Mouse (Mus musculus): ENCODE results near the gene Lrp10.
A peak's percentile ranks its signal among the peaks of the same experiment; 100 is the strongest.

Gene Lrp10

DNA sequence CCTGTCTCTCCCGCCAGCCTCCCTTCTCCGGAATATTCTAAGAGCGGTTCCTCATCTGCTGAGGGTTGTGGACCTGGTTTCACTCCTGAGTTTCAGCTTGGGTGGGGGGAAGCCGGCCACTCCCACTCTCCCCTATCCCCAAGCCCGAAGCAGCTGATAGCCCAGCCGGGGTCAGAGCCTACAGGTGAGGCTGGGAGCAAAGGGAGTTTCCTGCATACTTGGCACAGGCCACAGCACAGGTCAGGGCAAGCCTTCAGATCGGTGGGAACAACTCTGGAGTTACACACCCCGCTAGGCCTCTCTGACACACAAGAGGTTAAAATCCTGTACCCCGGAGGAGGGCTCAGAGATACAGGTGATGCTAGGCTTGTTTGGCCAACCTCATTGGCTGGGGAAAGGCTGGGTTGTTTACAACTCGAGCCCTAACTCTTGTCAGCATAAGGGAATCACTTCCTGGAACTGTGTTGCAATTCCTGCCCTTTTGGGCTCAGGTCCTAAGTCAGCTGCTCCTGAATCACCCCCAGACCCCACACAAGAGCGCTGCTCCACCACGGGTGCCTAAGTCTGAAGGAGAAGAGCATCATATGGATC lies 29.9 kb upstream of the Lrp10 start:
- no peak for DNase-seq

DNA sequence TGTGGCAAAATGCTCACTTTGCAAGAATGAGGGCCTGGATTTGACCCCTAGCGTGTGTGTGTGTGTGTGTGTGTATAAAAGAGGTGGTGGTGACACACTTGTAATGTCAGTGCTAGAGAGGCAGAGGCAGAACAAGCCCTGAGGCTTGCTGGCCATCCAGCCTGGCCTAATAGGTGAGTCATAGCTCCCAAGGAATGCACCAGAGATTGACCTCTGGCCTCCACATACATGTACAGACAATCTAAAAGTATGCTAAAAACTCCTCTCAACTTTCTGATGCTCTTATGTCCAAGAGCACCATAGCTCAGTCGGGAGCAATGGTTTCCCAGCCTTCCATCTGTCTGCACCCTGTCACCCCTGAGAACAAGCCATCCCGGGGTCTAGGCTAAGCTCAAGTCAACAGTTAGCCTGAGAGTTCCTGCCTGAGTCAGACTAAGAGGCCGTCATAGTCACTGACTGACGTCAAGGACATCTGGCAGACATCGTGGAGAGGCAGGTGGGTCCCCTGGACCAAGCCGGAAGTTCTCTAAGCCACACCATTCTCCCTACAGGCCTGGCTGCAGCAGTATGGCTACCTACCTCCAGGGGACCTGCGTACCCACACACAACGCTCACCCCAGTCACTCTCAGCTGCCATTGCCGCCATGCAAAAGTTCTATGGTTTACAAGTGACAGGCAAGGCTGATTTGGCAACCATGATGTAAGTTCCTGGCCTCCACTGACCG lies 28.6 kb upstream of the Lrp10 start:
- no peak for DNase-seq

DNA sequence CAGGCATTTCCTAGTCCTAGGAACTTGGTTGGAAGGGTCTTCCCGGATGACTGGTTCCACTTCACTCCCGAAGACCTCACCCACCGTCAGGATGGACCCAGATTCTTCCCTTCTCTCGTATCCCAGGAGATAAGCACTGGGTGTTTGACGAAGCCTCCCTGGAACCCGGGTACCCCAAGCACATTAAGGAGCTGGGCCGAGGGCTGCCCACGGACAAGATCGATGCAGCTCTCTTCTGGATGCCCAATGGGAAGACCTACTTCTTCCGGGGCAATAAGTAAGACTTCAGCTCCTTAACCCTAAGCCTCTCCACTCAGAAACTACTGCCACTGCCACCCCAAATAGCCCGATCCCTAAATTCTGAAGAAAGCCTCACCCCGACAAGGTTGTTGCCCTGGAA lies 24.8 kb upstream of the Lrp10 start:
- no peak for DNase-seq

DNA sequence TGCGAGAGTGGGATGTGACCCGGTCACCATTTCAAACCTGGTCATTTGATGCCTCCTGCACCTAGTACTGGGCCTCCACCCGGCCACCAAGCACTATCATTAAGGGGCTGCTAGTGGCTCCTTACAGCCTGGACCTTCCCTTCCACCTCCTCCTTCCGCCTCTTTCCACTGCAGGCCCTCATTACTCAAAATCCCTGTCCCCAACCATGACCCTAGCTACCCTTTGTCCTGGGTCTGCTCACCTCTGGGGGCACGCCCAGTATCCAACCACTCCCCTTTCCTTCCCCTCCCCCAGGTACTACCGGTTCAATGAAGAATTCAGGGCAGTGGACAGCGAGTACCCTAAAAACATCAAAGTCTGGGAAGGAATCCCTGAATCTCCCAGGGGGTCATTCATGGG lies 24.3 kb upstream of the Lrp10 start:
- no peak for DNase-seq

DNA sequence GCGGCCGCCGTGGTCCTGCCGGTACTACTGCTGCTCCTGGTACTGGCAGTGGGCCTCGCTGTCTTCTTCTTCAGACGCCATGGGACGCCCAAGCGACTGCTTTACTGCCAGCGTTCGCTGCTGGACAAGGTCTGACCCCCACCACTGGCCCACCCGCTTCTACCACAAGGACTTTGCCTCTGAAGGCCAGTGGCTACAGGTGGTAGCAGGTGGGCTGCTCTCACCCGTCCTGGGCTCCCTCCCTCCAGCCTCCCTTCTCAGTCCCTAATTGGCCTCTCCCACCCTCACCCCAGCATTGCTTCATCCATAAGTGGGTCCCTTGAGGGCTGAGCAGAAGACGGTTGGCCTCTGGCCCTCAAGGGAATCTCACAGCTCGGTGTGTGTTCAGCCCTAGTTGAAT lies 23.4 kb upstream of the Lrp10 start:
- DNase-seq, result no peak

DNA sequence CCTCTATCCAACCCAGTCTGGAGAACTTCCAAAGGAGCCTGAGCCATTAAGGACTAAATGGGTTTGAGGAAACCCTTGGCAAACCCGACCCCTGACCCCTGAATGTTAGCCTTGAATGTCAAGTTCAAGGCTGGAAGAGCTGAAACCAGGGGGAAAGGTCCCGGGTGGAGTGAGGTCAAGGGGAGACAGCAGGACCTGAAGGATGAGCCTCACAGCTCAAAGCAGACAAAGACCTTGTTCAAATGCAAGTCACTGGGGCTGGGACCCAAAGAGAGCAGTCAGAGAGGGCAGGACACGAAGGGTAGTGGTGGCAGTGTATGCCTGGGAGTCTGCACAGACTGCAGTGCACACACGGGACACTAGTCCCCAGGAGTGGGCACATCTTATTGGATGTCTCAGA lies 22.6 kb upstream of the Lrp10 start:
- DNase-seq, result no peak

DNA sequence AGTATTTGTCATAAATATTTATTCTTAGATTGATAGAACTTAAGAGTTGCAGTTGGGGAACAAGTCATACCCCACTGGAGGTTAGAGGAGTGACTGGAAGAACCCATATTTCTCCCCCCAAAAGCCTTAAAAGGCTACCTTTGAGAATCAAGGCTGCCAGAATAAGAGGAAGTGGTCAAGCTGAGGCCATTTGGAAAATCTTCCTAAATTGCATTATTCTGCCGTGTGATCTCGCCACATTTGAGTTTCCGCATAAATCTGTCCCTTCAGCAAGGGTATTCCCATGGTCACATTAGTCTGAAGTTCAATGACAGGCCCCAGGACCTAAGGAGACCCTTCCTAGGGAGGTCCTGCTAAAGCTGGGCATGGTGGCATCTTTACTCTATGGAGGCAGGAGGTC lies 21.4 kb upstream of the Lrp10 start:
- DNase-seq, result no peak

DNA sequence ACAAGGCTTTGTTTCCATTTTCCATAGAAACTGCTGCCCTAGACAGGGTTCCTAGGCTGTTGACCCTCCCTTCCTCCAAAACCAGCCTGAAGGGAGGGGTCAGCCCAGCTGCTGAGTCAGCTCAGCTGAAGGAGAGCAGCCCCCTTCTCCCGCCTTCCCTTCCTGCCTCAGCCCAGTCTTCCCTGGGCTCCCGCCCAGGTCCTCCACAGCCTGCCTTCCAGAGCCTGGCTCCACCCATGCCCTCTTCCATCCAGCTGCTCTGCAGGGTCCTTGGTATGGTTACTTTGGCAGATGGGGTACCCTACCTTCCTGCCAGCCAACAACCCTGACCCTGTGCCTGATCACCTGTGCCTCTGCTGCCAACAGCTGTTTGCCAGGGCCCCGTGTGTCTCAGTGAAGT lies 20.7 kb upstream of the Lrp10 start:
- no peak for DNase-seq

DNA sequence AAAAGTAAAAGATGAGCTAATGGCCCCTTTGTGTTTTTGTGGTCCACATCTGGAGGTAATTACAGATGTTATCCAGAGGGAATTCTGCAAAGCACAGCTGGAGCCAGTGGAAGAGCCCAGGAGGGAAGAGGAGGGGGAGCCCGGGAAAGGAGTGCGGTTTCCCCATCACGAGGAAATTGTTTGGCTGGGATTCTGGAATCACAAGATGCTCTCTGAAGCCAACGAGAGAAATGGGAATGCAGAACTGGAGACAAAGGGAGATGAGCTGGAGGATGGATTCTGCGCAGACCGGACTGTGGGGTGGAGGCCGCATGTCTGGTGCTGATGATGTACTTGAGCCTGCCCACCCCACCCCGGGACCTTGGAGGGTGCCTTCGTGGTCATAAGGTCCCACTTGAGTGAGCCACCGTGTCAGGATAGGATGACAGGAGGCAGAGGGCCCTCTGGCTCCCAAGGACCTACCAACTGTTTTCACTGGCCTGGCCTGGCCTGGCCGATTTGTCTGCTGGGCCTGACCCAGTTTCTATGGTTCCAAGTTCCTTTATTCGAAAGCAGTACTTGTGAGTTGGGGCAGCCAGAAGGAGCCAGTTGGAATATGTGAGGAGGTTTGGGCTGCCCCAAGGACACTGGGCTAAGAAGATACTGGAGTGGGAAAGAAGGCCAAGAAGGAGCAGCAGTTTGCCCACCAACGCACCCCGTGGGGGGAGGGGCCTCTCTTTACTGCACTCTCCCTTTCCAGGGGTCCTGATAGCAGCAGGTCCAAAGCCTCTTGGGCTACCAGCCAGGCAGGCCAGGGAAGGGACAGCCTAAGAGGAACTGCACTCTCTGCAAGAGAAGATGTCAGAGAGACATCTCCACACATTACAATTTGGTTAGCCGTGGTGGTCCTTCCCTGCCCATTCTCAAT lies 20.0 kb upstream of the Lrp10 start:
- no peak for DNase-seq

DNA sequence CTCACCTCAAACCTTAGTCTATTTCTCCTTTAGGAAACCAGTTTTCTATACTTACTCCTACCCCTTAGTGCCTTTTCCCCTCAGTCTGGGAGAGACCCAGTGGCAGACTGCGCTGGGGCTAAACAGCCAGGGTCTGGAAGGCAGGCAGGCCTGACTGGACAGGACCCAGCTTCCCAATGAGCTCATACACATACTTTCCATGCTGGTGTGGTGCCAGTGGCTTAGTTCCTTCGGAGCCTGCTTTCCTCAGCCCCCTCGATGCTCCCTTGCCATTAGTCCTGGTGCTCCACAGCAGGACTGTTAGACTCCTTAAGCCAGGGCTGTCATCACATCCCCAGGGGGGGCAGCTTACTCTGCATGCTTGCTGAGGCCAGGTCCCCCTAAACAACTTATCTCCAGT lies 18.5 kb upstream of the Lrp10 start:
- no peak for DNase-seq

DNA sequence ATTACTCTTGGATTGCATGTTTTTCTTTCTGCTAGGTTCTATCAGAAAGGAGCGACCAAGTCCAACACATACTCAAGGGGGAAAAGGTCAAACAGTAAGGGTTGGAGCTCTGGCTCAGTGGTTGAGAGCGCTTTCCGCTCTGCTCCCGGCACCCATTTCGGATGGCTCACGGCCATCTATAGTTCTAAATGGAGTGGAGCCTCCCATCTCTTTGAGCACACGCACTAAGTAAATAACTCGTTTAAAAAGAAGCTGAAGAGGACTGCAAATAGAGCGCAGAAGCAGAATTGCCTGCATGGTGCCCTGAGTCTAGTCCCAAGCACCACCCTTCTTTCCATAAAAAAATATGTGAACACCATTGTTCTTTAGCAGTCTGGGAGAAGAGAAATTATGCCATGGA lies 10.4 kb upstream of the Lrp10 start:
- no peak for DNase-seq

DNA sequence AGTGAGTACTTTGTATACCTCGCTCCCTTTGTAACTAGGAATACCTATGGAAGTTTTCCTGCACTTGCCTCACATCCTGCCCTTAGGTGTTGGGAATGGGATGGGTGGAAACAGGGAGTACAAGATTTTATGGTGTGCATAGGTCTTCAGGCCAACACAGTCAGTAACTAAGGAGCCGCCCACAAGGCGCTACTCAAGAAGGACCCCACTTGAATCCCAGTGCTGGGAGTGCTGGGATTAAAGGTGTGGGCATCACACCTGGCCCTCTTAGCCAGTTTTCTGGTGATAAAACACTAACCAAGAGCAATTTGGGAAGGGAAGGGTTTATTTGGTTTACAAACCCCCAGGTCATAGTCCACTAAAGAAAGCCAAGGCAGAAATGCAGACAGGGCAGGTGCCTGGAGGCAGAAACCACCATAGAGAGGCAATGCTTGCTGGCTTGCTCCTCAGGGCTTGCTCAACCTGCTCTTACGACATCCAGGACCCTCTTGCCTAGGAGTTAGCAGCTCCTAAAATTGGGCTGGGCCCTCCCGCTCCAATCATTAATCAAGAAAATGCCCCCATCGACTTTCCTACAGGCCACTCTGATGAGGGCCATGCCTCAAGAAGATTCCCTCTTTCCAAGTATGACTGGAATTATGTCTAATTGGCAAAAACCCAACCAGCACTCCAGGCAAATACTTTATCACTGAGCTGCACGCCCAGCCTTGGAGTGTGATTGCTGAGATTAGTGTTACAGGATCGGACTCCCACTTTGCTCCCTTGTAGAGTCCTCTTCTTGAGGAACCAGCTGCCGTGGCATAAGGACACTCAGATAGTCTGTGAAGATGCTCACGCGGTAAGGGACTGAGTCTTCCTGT lies 9.0 kb upstream of the Lrp10 start:
- no peak for DNase-seq

DNA sequence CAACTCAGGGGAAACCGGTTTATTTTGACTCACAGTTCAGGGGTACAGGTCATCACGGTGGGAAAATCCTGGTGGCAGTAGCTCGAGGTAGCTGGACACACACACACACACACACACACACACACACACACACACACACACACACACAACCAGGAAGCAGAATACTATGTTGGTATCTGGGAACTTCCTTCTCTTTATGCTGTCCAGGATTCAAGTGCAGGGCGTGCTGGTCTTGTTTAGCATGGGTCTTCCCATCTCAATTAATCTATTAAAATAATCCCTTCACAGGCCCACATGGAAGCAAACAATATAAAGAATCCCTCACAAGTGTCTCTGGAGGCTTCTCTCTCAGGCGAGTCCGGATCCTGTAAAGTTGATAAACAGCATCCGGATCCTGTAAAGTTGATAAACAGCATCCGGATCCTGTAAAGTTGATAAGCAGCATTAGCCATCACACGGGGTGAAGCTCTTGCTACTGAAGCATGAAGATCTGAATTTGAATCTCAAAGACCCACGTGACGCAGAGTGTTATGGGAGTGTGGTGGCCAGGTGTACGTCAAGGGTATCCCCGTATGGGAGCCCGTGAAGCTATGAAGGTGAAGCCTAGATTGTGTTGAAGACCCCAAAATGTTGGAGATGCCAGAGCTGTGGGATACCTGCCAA lies 5.9 kb upstream of the Lrp10 start:
- no peak for DNase-seq

DNA sequence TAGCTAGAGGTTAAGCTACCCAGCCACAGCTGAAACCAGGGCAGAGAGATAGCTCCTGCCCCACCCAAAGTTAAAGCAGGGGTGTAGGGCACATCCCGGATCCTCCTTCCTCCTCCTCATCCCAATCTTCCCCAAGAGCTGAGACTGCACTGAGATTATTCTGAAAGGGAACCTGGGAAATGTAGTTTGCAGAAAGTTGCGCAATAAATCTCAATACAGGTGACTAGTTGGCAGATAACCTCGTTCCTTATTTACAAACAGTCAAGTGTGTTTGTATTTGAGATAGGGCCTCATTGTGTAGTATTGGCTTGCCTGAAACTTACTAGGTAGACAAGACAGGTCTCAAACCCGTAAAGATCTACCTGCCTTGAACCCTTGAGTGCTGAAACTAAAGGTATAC lies 1.8 kb upstream of the Lrp10 start:
- no peak for DNase-seq

DNA sequence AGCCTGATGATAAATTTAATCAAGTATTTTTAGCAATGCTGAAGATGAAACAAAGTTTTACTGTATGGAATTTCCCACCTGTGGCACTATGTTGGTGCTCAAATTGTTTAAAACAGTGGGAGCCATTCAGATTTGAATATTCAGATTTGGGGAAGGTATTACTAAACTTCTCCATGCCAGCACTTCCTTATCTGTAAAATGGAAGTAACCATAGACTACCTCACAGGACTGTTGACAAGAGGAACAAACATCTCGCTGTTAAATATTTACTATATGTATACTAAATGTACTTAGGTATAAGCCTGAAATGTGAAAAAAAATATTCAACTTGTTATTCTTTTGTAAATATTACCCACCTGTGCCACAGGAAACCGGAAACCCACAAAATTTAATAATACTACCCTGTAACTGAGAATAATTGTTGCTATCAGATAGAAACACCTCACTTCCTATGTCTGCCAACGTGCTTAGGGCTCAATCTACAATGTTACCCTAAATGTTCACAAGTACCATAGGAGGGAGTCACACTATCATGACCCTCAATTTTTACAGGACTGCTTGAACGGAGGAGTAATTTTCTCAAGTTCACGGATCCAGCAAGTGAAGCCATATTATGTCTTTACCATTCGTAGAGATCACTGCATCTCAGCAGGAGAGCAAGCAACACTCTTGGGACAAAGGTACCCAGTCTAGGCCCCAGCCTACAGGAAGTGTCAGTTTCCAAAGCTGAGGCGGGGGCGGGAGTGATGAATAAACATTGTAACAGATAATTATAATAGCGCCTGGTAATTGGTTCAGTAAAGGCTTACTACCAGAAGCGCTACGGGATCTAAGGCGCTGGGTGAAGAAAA lies 604 bp upstream of the Lrp10 start:
- no peak for DNase-seq

DNA sequence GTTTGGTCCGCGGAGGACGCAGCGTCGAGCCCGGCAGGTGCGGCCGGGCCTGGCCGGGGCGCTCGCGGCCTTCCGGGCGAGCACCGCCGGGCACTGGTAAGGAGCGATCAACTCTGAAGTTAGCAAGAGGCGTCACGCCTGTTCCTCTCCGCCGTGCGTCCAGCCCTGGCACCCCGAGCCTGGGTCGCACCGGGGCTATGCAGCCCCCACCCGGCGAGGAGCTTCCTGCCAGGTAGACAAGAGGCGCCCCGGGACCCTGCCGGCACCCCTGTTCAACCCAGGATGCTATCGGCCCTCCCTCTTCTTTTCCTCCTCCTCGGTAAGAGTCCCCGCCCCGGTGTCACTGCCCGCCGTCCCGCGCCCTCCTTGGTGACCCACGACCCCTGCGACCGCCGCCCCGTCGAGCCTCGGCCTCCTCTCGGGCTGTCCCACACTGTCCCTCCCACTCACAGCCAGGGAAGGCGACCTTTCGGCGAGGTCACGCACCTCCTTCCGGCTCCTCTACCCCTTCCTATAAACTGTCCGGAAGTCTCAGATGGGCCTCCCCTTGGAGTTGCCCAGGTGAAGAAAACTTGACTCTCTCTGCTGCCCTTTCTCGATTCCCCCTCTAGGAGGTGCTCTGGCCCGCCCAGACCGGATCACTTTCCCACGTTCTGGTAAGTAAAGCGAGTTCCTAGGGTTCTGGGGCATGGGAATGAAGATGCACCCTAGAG lies 512 bp downstream of the Lrp10 start:
- DNase-seq, result peak; percentile 63 to 71

DNA sequence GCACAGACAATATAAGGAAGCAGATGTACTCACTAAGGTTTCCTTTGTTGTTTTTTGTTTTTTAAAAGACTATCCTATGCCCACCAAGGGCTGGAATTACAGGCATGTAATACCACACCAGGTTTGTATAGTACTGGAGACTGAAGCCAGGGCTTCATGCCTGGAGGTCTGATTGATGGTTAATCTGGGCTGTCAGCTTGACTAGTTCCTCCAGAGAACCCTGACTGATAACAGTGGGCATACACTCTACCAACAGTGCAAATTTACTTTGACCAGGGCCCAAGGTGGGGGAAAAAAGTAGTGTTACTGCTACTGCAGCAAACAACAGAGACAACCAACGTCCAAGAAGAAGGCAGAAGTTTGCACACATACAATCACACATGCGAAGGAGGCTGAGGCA lies 7.5 kb downstream of the Lrp10 start:
- no peak for DNase-seq

DNA sequence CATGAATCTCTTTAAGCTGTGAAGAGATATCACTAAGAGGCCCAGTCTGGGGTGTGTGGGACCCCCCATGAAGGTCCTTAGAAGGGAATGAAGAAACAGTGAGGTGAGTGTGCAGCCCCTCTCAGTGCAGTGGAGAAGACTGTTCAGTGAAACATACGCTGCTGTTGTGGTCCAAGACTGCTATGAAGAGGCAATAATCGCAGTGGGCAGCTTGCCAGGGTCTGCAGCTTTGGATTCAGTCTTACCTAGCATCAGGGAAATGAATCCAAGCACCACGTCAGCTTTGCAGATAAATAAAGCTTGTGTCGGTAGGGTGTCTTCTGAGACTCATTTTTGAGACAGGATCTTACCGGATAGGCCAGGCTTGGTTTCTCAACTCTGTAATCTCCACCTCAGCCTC lies 8.7 kb downstream of the Lrp10 start:
- DNase-seq, result no peak

DNA sequence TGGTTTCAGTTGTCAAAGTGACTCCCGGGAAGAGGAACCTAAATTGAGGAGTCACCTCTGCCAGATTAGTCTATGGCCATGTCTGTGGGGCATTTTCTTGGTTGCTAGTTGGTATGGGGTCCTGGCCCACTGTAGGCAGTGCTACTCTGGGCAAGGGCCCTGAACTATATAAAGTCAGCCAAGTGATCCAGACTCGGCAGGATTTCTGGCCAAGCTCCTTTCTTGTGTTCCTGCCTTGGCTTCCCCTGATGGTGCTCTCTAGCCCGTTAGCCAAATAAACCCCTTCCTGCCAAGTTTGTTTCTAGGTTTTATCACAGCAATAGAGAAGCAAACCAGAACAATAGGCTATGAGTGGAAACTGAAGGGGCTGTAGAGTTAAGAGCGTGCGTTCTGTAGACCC lies 10.8 kb downstream of the Lrp10 start:
- DNase-seq, result no peak

DNA sequence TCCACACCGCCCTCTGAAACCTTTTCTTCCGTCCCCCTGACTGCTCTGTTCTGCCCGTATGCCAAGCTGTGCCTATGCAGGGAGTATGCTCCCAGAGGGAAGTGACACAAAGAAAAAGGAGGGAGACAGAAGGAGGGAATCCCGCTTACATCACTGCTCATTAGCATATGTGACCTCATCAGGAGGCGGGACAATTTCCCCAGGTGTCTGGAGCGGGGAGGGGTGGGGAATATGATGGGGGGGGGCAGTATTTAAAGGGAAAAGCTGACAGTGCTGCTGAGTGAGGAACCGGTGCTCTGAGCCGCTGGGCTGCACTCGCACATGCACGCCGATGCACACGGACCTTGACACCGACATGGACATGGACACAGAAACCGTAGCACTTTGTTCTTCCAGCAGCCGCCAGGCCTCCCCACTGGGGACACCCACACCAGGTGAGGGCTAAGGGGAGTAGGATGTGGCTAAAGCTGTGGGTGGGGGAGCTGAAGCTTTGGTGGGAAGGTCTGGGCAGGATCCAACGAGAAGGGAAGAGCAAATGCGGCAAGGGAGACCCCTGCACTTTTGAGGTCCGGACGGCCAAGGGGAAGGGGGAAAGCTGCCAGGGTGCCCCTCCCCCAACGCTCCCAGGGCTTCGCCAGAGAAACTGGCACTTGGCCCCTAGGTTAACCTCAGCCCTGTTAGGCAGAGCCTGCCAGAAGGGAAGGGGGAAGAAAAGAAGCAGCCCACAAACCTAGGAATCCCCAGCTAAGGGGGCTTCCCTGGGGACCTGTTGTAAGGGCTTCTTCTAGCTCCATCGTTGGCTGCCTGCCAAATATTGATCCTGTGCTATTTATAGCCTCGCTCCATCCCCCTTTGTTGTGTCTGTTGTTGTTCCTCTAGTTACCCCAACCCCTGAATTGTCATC lies 12.3 kb downstream of the Lrp10 start, which contains the start of gene Rem2:
Gene Rem2, plus strand, starts transcription at position 160 of the 904 bp plus-strand sequence.
- DNase-seq, result no peak
